Mouse (Mus musculus): ENCODE data around the gene Kcnip1. TPM values are rescaled to one million over a fixed set of nuclear protein-coding genes. Genes with fewer than 3 reads are reported as not detected.

Kcnip1 gene
- polyA plus RNA-seq, 1 experiment from 2014 or later = 3.9 TPM

- ATAC-seq (ENCODE audit: low FRiP score, low TSS enrichment) (no peak), DNase-seq (ENCODE audit: low spot score) (no peak)
- H3K4me2 ChIP-seq (replicated peaks; ENCODE audit: low read depth) = no peak overlapping the region
- 40% methylated on average over 2 of the region's 2 CpGs for WGBS
- peak; percentile 10; the same call in 1 of the 2 replicates for TF ChIP-seq CTCF (IDR thresholded peaks at IDR 0.05; ENCODE audit: low read depth)
- no peak for TF ChIP-seq EP300 (optimal IDR thresholded peaks at IDR 0.05)
- H3K9ac ChIP-seq (ENCODE audit: low read length) = no peak overlapping the region
- no peaks in the 10 kb centered on the region for H3K27me3 ChIP-seq (ENCODE audit: control insufficient read depth, insufficient read depth, low read length)
- no peaks in the 10 kb centered on the region for H3K4me1 ChIP-seq (replicated peaks; ENCODE audit: control insufficient read depth, insufficient read depth)
- no peak overlapping the region for H3K4me3 ChIP-seq (ENCODE audit: low read depth, low read length)
- H3K27ac ChIP-seq (replicated peaks) = no peak overlapping the region
- no peaks in the 10 kb centered on the region for H3K9me3 ChIP-seq (ENCODE audit: control insufficient read depth, low read length)
- H3K36me3 ChIP-seq (ENCODE audit: control insufficient read depth, insufficient read depth, low read length) = no peaks in the 10 kb centered on the region
Measured at GRCm38 (mm10) chr11:33965380-33965779, 27.6 kb downstream of the Kcnip1 start.

GRCm38 (mm10) chr11:33962688-33963407 lies 30.1 kb downstream of the Kcnip1 start, which contains the start of gene Kcnmb1:
TSS of gene Kcnmb1 (plus strand) at chr11:33963013.
- peak within 1 kb of the TSS; percentile 87 for H3K27ac ChIP-seq (replicated peaks)
- DNase-seq (ENCODE audit: low spot score) = peak; percentile 38
- H3K9ac ChIP-seq (ENCODE audit: low read length) = no peak within 1 kb of the TSS; the same call in 1 of the 2 replicates
- peak; percentile 84 for ATAC-seq (ENCODE audit: low FRiP score, low TSS enrichment)
- no peak for TF ChIP-seq CTCF (IDR thresholded peaks at IDR 0.05; ENCODE audit: low read depth)
- TF ChIP-seq EP300 (optimal IDR thresholded peaks at IDR 0.05) = no peak
- H3K9me3 ChIP-seq (ENCODE audit: control insufficient read depth, low read length) = no peaks in the 10 kb centered on the region
- H3K36me3 ChIP-seq (ENCODE audit: control insufficient read depth, insufficient read depth, low read length) = no peaks in the 10 kb centered on the region
- WGBS = 21% methylated on average over 6 of the region's 6 CpGs
- H3K4me1 ChIP-seq (replicated peaks; ENCODE audit: control insufficient read depth, insufficient read depth) = no peaks in the 10 kb centered on the region
- H3K27me3 ChIP-seq (ENCODE audit: control insufficient read depth, insufficient read depth, low read length) = no peaks in the 10 kb centered on the region
- peak within 1 kb of the TSS; percentile 35 for H3K4me2 ChIP-seq (replicated peaks; ENCODE audit: low read depth)
- no peak within 1 kb of the TSS for H3K4me3 ChIP-seq (ENCODE audit: low read depth, low read length)

- 53% methylated on average over 2 of the region's 7 CpGs for WGBS
- no peak for ATAC-seq (ENCODE audit: low FRiP score, low TSS enrichment)
- H3K27ac ChIP-seq (replicated peaks) = peak overlapping the region; percentile 87
Measured at GRCm38 (mm10) chr11:33962178-33962577, 30.8 kb downstream of the Kcnip1 start.

GRCm38 (mm10) chr11:33958713-33959112 lies 34.2 kb downstream of the Kcnip1 start:
- Histone ChIP-seq H3K27me3 (ENCODE audit: control insufficient read depth, insufficient read depth, low read length) (no peaks in the 10 kb centered on the region), H3K4me3 (ENCODE audit: low read depth, low read length) (no peak overlapping the region), H3K4me2 (replicated peaks; ENCODE audit: low read depth) (no peak overlapping the region), H3K27ac (replicated peaks) (no peak overlapping the region), H3K9me3 (ENCODE audit: control insufficient read depth, low read length) (no peaks in the 10 kb centered on the region), H3K36me3 (ENCODE audit: control insufficient read depth, insufficient read depth, low read length) (no peaks in the 10 kb centered on the region), H3K4me1 (replicated peaks; ENCODE audit: control insufficient read depth, insufficient read depth) (no peaks in the 10 kb centered on the region), H3K9ac (ENCODE audit: low read length) (no peak overlapping the region)
- DNase-seq (ENCODE audit: low spot score) = peak; percentile 20
- TF ChIP-seq CTCF (IDR thresholded peaks at IDR 0.05; ENCODE audit: low read depth) (peak; percentile 70), EP300 (optimal IDR thresholded peaks at IDR 0.05) (no peak)
- WGBS = 73% methylated on average over 8 of the region's 8 CpGs
- no peak for ATAC-seq (ENCODE audit: low FRiP score, low TSS enrichment)

More at GRCm38 (mm10) chr11:33962178-33962577, 30.8 kb downstream of the Kcnip1 start:
- H3K9me3 ChIP-seq (ENCODE audit: control insufficient read depth, low read length) = no peaks in the 10 kb centered on the region
- no peak overlapping the region; the same call in 1 of the 2 replicates for H3K9ac ChIP-seq (ENCODE audit: low read length)
- no peak for DNase-seq (ENCODE audit: low spot score)
- no peak overlapping the region for H3K4me2 ChIP-seq (replicated peaks; ENCODE audit: low read depth)
- no peaks in the 10 kb centered on the region for H3K4me1 ChIP-seq (replicated peaks; ENCODE audit: control insufficient read depth, insufficient read depth)
- TF ChIP-seq EP300 (optimal IDR thresholded peaks at IDR 0.05) (no peak), CTCF (IDR thresholded peaks at IDR 0.05; ENCODE audit: low read depth) (no peak)
- H3K4me3 ChIP-seq (ENCODE audit: low read depth, low read length) = no peak overlapping the region
- no peaks in the 10 kb centered on the region for H3K36me3 ChIP-seq (ENCODE audit: control insufficient read depth, insufficient read depth, low read length)
- no peaks in the 10 kb centered on the region for H3K27me3 ChIP-seq (ENCODE audit: control insufficient read depth, insufficient read depth, low read length)

- no peaks in the 10 kb centered on the region for H3K4me1 ChIP-seq (replicated peaks; ENCODE audit: control insufficient read depth, insufficient read depth)
- TF ChIP-seq EP300 (optimal IDR thresholded peaks at IDR 0.05) = no peak
- no peak for TF ChIP-seq CTCF (IDR thresholded peaks at IDR 0.05; ENCODE audit: low read depth)
- H3K27me3 ChIP-seq (ENCODE audit: control insufficient read depth, insufficient read depth, low read length) = no peaks in the 10 kb centered on the region
- H3K4me2 ChIP-seq (replicated peaks; ENCODE audit: low read depth) = no peak overlapping the region
- no peaks in the 10 kb centered on the region for H3K36me3 ChIP-seq (ENCODE audit: control insufficient read depth, insufficient read depth, low read length)
- ATAC-seq (ENCODE audit: low FRiP score, low TSS enrichment) (no peak), DNase-seq (ENCODE audit: low spot score) (no peak)
- no peak overlapping the region for H3K27ac ChIP-seq (replicated peaks)
- H3K9ac ChIP-seq (ENCODE audit: low read length) = no peak overlapping the region
- H3K4me3 ChIP-seq (ENCODE audit: low read depth, low read length) = no peak overlapping the region
- H3K9me3 ChIP-seq (ENCODE audit: control insufficient read depth, low read length) = no peaks in the 10 kb centered on the region
- WGBS = 76% methylated on average over 6 of the region's 6 CpGs
Measured at GRCm38 (mm10) chr11:33957595-33957994, 35.4 kb downstream of the Kcnip1 start.

GRCm38 (mm10) chr11:33956623-33957022 lies 36.3 kb downstream of the Kcnip1 start:
- no peak for TF ChIP-seq CTCF (IDR thresholded peaks at IDR 0.05; ENCODE audit: low read depth)
- no peak for TF ChIP-seq EP300 (optimal IDR thresholded peaks at IDR 0.05)
- Histone ChIP-seq H3K9ac (ENCODE audit: low read length) (no peak overlapping the region), H3K36me3 (ENCODE audit: control insufficient read depth, insufficient read depth, low read length) (no peaks in the 10 kb centered on the region), H3K4me1 (replicated peaks; ENCODE audit: control insufficient read depth, insufficient read depth) (no peaks in the 10 kb centered on the region), H3K4me3 (ENCODE audit: low read depth, low read length) (no peak overlapping the region), H3K27ac (replicated peaks) (no peak overlapping the region), H3K4me2 (replicated peaks; ENCODE audit: low read depth) (no peak overlapping the region), H3K27me3 (ENCODE audit: control insufficient read depth, insufficient read depth, low read length) (no peaks in the 10 kb centered on the region), H3K9me3 (ENCODE audit: control insufficient read depth, low read length) (no peaks in the 10 kb centered on the region)
- WGBS = 77% methylated on average over 5 of the region's 5 CpGs
- DNase-seq (ENCODE audit: low spot score) (no peak), ATAC-seq (ENCODE audit: low FRiP score, low TSS enrichment) (no peak)

All from stomach, postnatal 0 days (tissue).